Mouse (Mus musculus) spleen, postnatal 4 days (tissue): ENCODE data around the gene Cachd1.

Experiments
- DNase-seq, 2 experiments: peaks; one replicate each; pipeline ENCODE4 v3.0.0; 2022; ENCODE audit warnings: low spot score in 2 of 2

The Cachd1 gene

GRCm38 (mm10) chr4:100776043-100776870 lies at the start of gene Cachd1:
Gene Cachd1 (plus strand): TSS chr4:100776675.
- DNase-seq = peak in 1 of 2 experiments; percentile 15

GRCm38 (mm10) chr4:100728896-100729479 lies 47.5 kb upstream of the Cachd1 start:
- no peak for DNase-seq

- no peak for DNase-seq
These were observed 41.2 kb upstream of the Cachd1 start for GRCm38 (mm10) chr4:100735098-100735935.

- DNase-seq = no peak
These were observed 40.5 kb upstream of the Cachd1 start for GRCm38 (mm10) chr4:100735936-100736349.

GRCm38 (mm10) chr4:100743615-100744014 lies 32.9 kb upstream of the Cachd1 start:
- DNase-seq = no peak

GRCm38 (mm10) chr4:100752278-100752677 lies 24.2 kb upstream of the Cachd1 start:
- no peak for DNase-seq

GRCm38 (mm10) chr4:100755632-100756031 lies 20.8 kb upstream of the Cachd1 start:
- no peak for DNase-seq

GRCm38 (mm10) chr4:100756499-100756898 lies 20.0 kb upstream of the Cachd1 start:
- no peak for DNase-seq

- DNase-seq = no peak
These were observed 18.1 kb upstream of the Cachd1 start for GRCm38 (mm10) chr4:100758265-100758898.

GRCm38 (mm10) chr4:100759603-100760002 lies 16.9 kb upstream of the Cachd1 start:
- DNase-seq = no peak

- DNase-seq = no peak
These were observed 16.1 kb upstream of the Cachd1 start for GRCm38 (mm10) chr4:100760416-100760815.

GRCm38 (mm10) chr4:100768606-100769005 lies 7.9 kb upstream of the Cachd1 start:
- no peak for DNase-seq

GRCm38 (mm10) chr4:100776871-100777375 lies 448 bp downstream of the Cachd1 start:
- DNase-seq = peak in 1 of 2 experiments; percentile 61

- no peak for DNase-seq
These were observed 1.0 kb downstream of the Cachd1 start for GRCm38 (mm10) chr4:100777376-100778041.

- no peak for DNase-seq
These were observed 1.6 kb downstream of the Cachd1 start for GRCm38 (mm10) chr4:100778082-100778481.

- no peak for DNase-seq
These were observed 2.5 kb downstream of the Cachd1 start for GRCm38 (mm10) chr4:100779023-100779422.

GRCm38 (mm10) chr4:100779695-100780094 lies 3.2 kb downstream of the Cachd1 start:
- DNase-seq = no peak

GRCm38 (mm10) chr4:100780911-100781310 lies 4.4 kb downstream of the Cachd1 start:
- no peak for DNase-seq

GRCm38 (mm10) chr4:100782348-100782747 lies 5.9 kb downstream of the Cachd1 start:
- no peak for DNase-seq

GRCm38 (mm10) chr4:100782891-100783290 lies 6.4 kb downstream of the Cachd1 start:
- DNase-seq = no peak

GRCm38 (mm10) chr4:100787201-100787600 lies 10.7 kb downstream of the Cachd1 start:
- DNase-seq = no peak
